In genomic region chr1:163929636-163930457, GRCm38 (mm10) we compare ENCODE assay signal across 8 mouse cellular contexts. TPM values are rescaled to one million over a fixed set of nuclear protein-coding genes. Genes with fewer than 3 reads are reported as not detected.
DNase-seq lines count a peak whose midpoint lies in the region; ATAC-seq lines count a peak whose summit lies in the region.

No protein-coding gene starts in this region.

- peaks cover 15% of the 10 kb centered on the region for H3K36me3 ChIP-seq in hindbrain, embryonic 14.5 days (replicated peaks; ENCODE audit: control insufficient read depth, insufficient read depth)

- peaks cover 15% of the 10 kb centered on the region; the same call in 1 of the 2 replicates for H3K4me1 ChIP-seq in hindbrain, embryonic 14.5 days (replicated peaks; ENCODE audit: control insufficient read depth, insufficient read depth, low read length)

- H3K4me2 ChIP-seq in hindbrain, embryonic 14.5 days (replicated peaks), result peak overlapping the region; percentile 84

- ATAC-seq in hindbrain, embryonic 14.5 days (ENCODE audit: low FRiP score), result peak; percentile 96

- no peaks in the 10 kb centered on the region for H3K9me3 ChIP-seq in hindbrain, embryonic 14.5 days (ENCODE audit: control insufficient read depth, low read length)

- peak overlapping the region; percentile 99 for H3K4me3 ChIP-seq in hindbrain, embryonic 14.5 days (replicated peaks; ENCODE audit: low read length)

- peak overlapping the region; percentile 95 for H3K9ac ChIP-seq in hindbrain, embryonic 14.5 days

- H3K27ac ChIP-seq in hindbrain, embryonic 14.5 days, result peak overlapping the region; percentile 90

- peak; percentile 96 for DNase-seq in R1 (ENCODE audit: low read depth, low spot score)
- peak; percentile 93 for DNase-seq in cerebellum, postnatal 25 days
- DNase-seq in frontal cortex, postnatal 25 days (ENCODE audit: low spot score in 2 of 2), result peak; percentile 75 to 81
- peak; percentile 95 for DNase-seq in hindbrain, embryonic 14.5 days (ENCODE audit: low spot score)
- peak; percentile 86 to 87 for DNase-seq in layer of hippocampus, postnatal 36 days
- peak; percentile 92 for DNase-seq in lung, postnatal 36 days
- peak; percentile 96 for DNase-seq in retina, postnatal 1 day
- DNase-seq in urinary bladder, adult 18-20 months (ENCODE audit: low spot score in 2 of 2), result peak; percentile 75 to 85

- WGBS in hindbrain, embryonic 14.5 days, result under 1% methylated on average over 77 of the region's 77 CpGs

- H3K27me3 ChIP-seq in hindbrain, embryonic 14.5 days (ENCODE audit: control insufficient read depth, insufficient read depth, low read length), result no peaks in the 10 kb centered on the region

RNA-seq across cellular contexts. Expression of gene Scyl3, which starts 0.9 kb away (rescaled TPM):
- polyA plus RNA-seq in hindbrain, embryonic 14.5 days (2014; fragmentation: Nextera tagmentation; extraction: Ambion mirVana), result 16.6 and 19.1 TPM in 2 replicates
- 10 to 100 TPM; 18.6 to 22.6 TPM for total RNA-seq in layer of hippocampus, postnatal 36 days (2021)

Comparison
In these comparisons a context has a peak if more than half of its experiments do, and no peak if none do; other contexts are left out.
1. Peak in every context shown above with its lines: DNase-seq, ATAC-seq, H3K4me3 ChIP-seq and H3K27ac ChIP-seq.